Mouse (Mus musculus) limb, embryonic 14.5 days (tissue): ENCODE data around the gene Vmn2r7. TPM values are rescaled to one million over a fixed set of nuclear protein-coding genes. Genes with fewer than 3 reads are reported as not detected.
"Not testable (repeated sequence)": the region's sequence is repeated elsewhere in the genome, so short reads cannot be mapped to it uniquely, and the experiment has no call there.

ENCODE experiments used
- ATAC-seq: fragments of 200-750 bp; cut with Nextera tagmentation; 2 replicates; pipeline ENCODE4 v1.8.0; 2017; ENCODE audit warnings: low read depth, moderate number of reproducible peaks, moderate TSS enrichment; ENCODE audit not compliant: low FRiP score
- DNase-seq: peaks from one replicate; pipeline ENCODE4 v3.0.0-alpha.2; 2015; ENCODE audit warnings: low spot score
- H3K27ac ChIP-seq: fragments of 300-500 bp; sonication (generic); replicated peaks from 2 replicates; pipeline ENCODE4 v1.5.1; 2014; ENCODE audit warnings: low read depth, mild to moderate bottlenecking, low read length, moderate library complexity, mixed read lengths
- H3K27me3 ChIP-seq: fragments of 300-500 bp; sonication (generic); 2 replicates; pipeline ENCODE4 v1.6.1; 2014; ENCODE audit warnings: low read length, mixed read lengths; ENCODE audit not compliant: control insufficient read depth, insufficient read depth
- H3K36me3 ChIP-seq: fragments of 300-500 bp; sonication (generic); 2 replicates; pipeline ENCODE4 v1.6.1; 2014; ENCODE audit warnings: mild to moderate bottlenecking, low read length, moderate library complexity, mixed read lengths; ENCODE audit not compliant: control insufficient read depth, insufficient read depth
- H3K4me1 ChIP-seq: fragments of 300-500 bp; sonication (generic); 2 replicates; pipeline ENCODE4 v1.6.1; 2014; ENCODE audit warnings: antibody characterized with exemption, low read length, mixed read lengths; ENCODE audit not compliant: control insufficient read depth, insufficient read depth
- H3K4me2 ChIP-seq: fragments of 300-500 bp; sonication (generic); replicated peaks from 2 replicates; pipeline ENCODE4 v1.6.1; 2014; ENCODE audit warnings: low read depth, mild to moderate bottlenecking, low read length, moderate library complexity; ENCODE audit not compliant: severe bottlenecking
- H3K4me3 ChIP-seq: fragments of 300-500 bp; sonication (generic); replicated peaks from 2 replicates; pipeline ENCODE4 v1.5.1; 2014; ENCODE audit warnings: low read length
- H3K9ac ChIP-seq: fragments of 300-500 bp; sonication (generic); 2 replicates; pipeline ENCODE4 v1.6.1; 2014; ENCODE audit warnings: mild to moderate bottlenecking, low read depth, low read length, moderate library complexity; ENCODE audit not compliant: severe bottlenecking
- H3K9me3 ChIP-seq: fragments of 300-500 bp; sonication (generic); 2 replicates; pipeline ENCODE4 v1.6.1; 2016; ENCODE audit warnings: low read length; ENCODE audit not compliant: control insufficient read depth
- POLR2A ChIP-seq: fragments of 200-500 bp; IDR thresholded peaks from 2 replicates; pipeline ENCODE4 v1.8.0; 2012; ENCODE audit warnings: inconsistent platforms, mild to moderate bottlenecking, moderate library complexity, borderline replicate concordance; ENCODE audit not compliant: insufficient read depth, insufficient read length; ENCODE audit errors: extremely low read depth
- WGBS: fragments of 180-500 bp; shearing (Covaris S2); extraction: QIAGEN DNeasy Blood & Tissue Kit; methylation state at CpG from one replicate; pipeline ENCODE4 v1.1.7; 2014; 5-methylcytosine and 5-hydroxymethylcytosine counted together
- polyA plus RNA-seq, 2 experiments: library from polyadenylated mRNA; depleted of rRNA in 1 of 2; stranded (reverse) in 1 of 2; unstranded in 1 of 2; fragments of >200 nt; fragmentation: Nextera tagmentation in 1 of 2; extraction: Ambion mirVana in 1 of 2; gene quantifications; 2 replicates each; pipeline versions ENCODE4 v1.2.1 to v1.2.3; 2012 to 2014

Gene Vmn2r7
- polyA plus RNA-seq, 2 experiments, result not detected

- H3K9me3 ChIP-seq, result no peaks in the 10 kb centered on the region
- WGBS, result 33% methylated on average over 1 of the region's 1 CpGs
- no peak for TF ChIP-seq POLR2A
- H3K4me2 ChIP-seq, result no peak overlapping the region
- no peak overlapping the region for H3K9ac ChIP-seq
- no peak overlapping the region for H3K27ac ChIP-seq
- no peaks in the 10 kb centered on the region for H3K36me3 ChIP-seq
- H3K4me1 ChIP-seq, result no peaks in the 10 kb centered on the region
- no peaks in the 10 kb centered on the region for H3K27me3 ChIP-seq
- no peak overlapping the region for H3K4me3 ChIP-seq
- DNase-seq (peak; percentile 14), ATAC-seq (no peak)
Measured at GRCm38 (mm10) chr3:64772132-64772531, 72.4 kb downstream of the Vmn2r7 start.

- Histone ChIP-seq H3K36me3 (no peaks in the 10 kb centered on the region), H3K4me2 (no peak overlapping the region), H3K4me3 (no peak overlapping the region), H3K27me3 (no peaks in the 10 kb centered on the region), H3K9me3 (no peaks in the 10 kb centered on the region), H3K4me1 (no peaks in the 10 kb centered on the region), H3K27ac (no peak overlapping the region), H3K9ac (no peak overlapping the region)
- DNase-seq (no peak), ATAC-seq (no peak)
- 77% methylated on average over 2 of the region's 2 CpGs for WGBS
- no peak for TF ChIP-seq POLR2A
Measured at GRCm38 (mm10) chr3:64756145-64756544, 88.4 kb downstream of the Vmn2r7 start.

GRCm38 (mm10) chr3:64727187-64727970, 117.2 kb downstream of the Vmn2r7 start:
- not testable (repeated sequence) for H3K27ac ChIP-seq, H3K27me3 ChIP-seq, H3K9me3 ChIP-seq, H3K4me2 ChIP-seq, H3K36me3 ChIP-seq, H3K4me3 ChIP-seq, H3K9ac ChIP-seq, ATAC-seq, H3K4me1 ChIP-seq, DNase-seq
- WGBS, result 77% methylated on average over 3 of the region's 3 CpGs

- not testable (repeated sequence) for H3K9ac ChIP-seq, H3K27ac ChIP-seq, DNase-seq, H3K4me2 ChIP-seq, H3K27me3 ChIP-seq, H3K4me3 ChIP-seq, H3K9me3 ChIP-seq, ATAC-seq, H3K36me3 ChIP-seq, H3K4me1 ChIP-seq
- WGBS, result 91% methylated on average over 1 of the region's 1 CpGs
Measured at GRCm38 (mm10) chr3:64725736-64726135, 118.8 kb downstream of the Vmn2r7 start.

GRCm38 (mm10) chr3:64676069-64676468, 168.5 kb downstream of the Vmn2r7 start:
- H3K4me3 ChIP-seq, H3K4me1 ChIP-seq, H3K27ac ChIP-seq, H3K36me3 ChIP-seq, H3K9ac ChIP-seq, H3K27me3 ChIP-seq, DNase-seq, ATAC-seq, H3K9me3 ChIP-seq, H3K4me2 ChIP-seq: not testable (repeated sequence)
- 81% methylated on average over 1 of the region's 1 CpGs for WGBS
